Mouse (Mus musculus): ENCODE data around the gene Npnt. TPM values are rescaled to one million over a fixed set of nuclear protein-coding genes. Genes with fewer than 3 reads are reported as not detected.

The Npnt gene
- polyA plus RNA-seq, 1 experiment from 2014 or later: 6.1 TPM

DNA sequence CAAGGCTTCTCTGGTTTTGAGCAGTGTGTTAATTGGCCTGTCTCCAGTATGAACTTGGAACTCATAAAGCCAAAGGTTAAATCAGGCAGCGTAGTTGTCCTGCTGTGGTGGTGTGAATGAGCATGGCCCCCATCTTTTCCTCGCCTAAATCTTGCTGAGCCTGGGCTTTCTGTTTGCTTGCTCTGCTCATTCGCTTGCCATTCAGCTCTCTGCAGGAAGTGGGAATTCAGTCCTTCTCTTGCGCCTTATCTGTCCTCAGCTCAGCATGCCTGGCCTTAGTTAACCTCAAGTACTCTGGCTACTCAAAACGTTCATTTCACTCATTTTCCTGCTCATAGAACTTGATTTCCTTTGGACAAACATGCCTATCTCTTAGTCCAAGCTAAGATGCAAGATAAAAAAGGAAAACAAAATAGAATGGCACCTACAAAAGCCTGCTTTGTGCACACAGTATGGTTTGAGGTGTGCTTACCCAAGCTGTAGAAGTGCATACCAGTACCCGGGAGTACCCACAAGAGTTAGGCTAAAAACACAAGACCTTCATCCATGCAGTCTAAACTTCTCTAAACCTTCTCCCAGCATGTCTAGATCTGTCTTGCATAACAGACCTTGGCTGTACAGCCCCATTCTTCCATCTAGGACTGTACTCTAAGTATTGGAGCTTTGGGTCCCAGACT is 114.8 kb downstream of the Npnt start:
- no peak overlapping the region for H3K9ac ChIP-seq (ENCODE audit: low read depth, low read length)

More for the DNA sequence above, 114.8 kb downstream of the Npnt start:
- Histone ChIP-seq H3K4me2 (no peak overlapping the region), H3K27me3 (replicated peaks; ENCODE audit: control insufficient read depth, insufficient read depth, low read length) (no peaks in the 10 kb centered on the region), H3K4me3 (ENCODE audit: low read depth, low read length) (no peak overlapping the region), H3K9me3 (ENCODE audit: control insufficient read depth, low read length) (no peaks in the 10 kb centered on the region), H3K27ac (ENCODE audit: low read depth, low read length) (no peak overlapping the region), H3K36me3 (ENCODE audit: control insufficient read depth, insufficient read depth, low read length) (no peaks in the 10 kb centered on the region), H3K4me1 (replicated peaks; ENCODE audit: control insufficient read depth, insufficient read depth, low read length) (no peaks in the 10 kb centered on the region)
- 65% methylated on average over 6 of the region's 6 CpGs for WGBS
- ATAC-seq (replicated peaks; ENCODE audit: low FRiP score) (no peak), DNase-seq (ENCODE audit: low spot score) (no peak)

Other genes starting within 250 kb of the Npnt start
- gene Ints12, start 141.5 kb upstream of the Npnt start, polyA plus RNA-seq (2014; fragmentation: Nextera tagmentation; extraction: Ambion mirVana): 17.6 and 19.0 TPM in 2 replicates
- gene Gstcd, start 141.7 kb upstream of the Npnt start, polyA plus RNA-seq (2014; fragmentation: Nextera tagmentation; extraction: Ambion mirVana): 8.4 and 9.0 TPM in 2 replicates